ENCODE assay signal across 8 mouse cellular contexts in genomic region chr13:100125258-100125643, GRCm38 (mm10). TPM values are rescaled to one million over a fixed set of nuclear protein-coding genes. Genes with fewer than 3 reads are reported as not detected.
DNase-seq lines count a peak whose midpoint lies in the region; ATAC-seq and TF ChIP-seq lines count a peak whose summit lies in the region.

No protein-coding gene starts in this region.

- H3K4me2 ChIP-seq in lung, embryonic 14.5 days = peak overlapping the region; percentile 84
- peak overlapping the region; percentile 80 for H3K4me2 ChIP-seq in embryonic facial prominence, embryonic 11.5 days (ENCODE audit: low read depth, low read length)
- H3K4me2 ChIP-seq in intestine, embryonic 16.5 days (ENCODE audit: low read depth, low read length) = peak overlapping the region; percentile 68
- H3K4me2 ChIP-seq in neural tube, embryonic 13.5 days = peak overlapping the region; percentile 88

- H3K9me3 ChIP-seq in lung, embryonic 14.5 days (ENCODE audit: low read depth, low read length) = no peaks in the 10 kb centered on the region
- no peaks in the 10 kb centered on the region for H3K9me3 ChIP-seq in embryonic facial prominence, embryonic 11.5 days (replicated peaks; ENCODE audit: control insufficient read depth, low read length)
- no peaks in the 10 kb centered on the region for H3K9me3 ChIP-seq in intestine, embryonic 16.5 days (ENCODE audit: control insufficient read depth, low read length)
- H3K9me3 ChIP-seq in neural tube, embryonic 13.5 days = no peaks in the 10 kb centered on the region

- peaks cover 5% of the 10 kb centered on the region; the same call in 1 of the 2 replicates for H3K4me1 ChIP-seq in lung, embryonic 14.5 days (ENCODE audit: insufficient read depth)
- no peaks in the 10 kb centered on the region; the same call in 1 of the 2 replicates for H3K4me1 ChIP-seq in embryonic facial prominence, embryonic 11.5 days (ENCODE audit: control insufficient read depth, insufficient read depth, low read length)
- H3K4me1 ChIP-seq in intestine, embryonic 16.5 days (ENCODE audit: control insufficient read depth, insufficient read depth, low read length) = peaks cover 9% of the 10 kb centered on the region
- H3K4me1 ChIP-seq in neural tube, embryonic 13.5 days (replicated peaks) = peaks cover 17% of the 10 kb centered on the region

- no peak for DNase-seq in lung, embryonic 14.5 days
- DNase-seq in lung, adult 18-20 months = no peak
- DNase-seq in embryonic facial prominence, embryonic 11.5 days (ENCODE audit: low spot score) = no peak
- no peak for DNase-seq in urinary bladder, adult 18-20 months (ENCODE audit: low spot score in 2 of 2)
- no peak for DNase-seq in B cell, adult 2 months
- no peak for DNase-seq in layer of hippocampus, postnatal 10 days (ENCODE audit: low spot score in 2 of 2)

- WGBS in lung, embryonic 14.5 days = 2% methylated on average over 10 of the region's 10 CpGs
- 3% methylated on average over 10 of the region's 10 CpGs for WGBS in embryonic facial prominence, embryonic 11.5 days
- 2% methylated on average over 10 of the region's 10 CpGs for WGBS in intestine, embryonic 16.5 days
- WGBS in neural tube, embryonic 13.5 days = 5% methylated on average over 10 of the region's 10 CpGs

- peak overlapping the region; percentile 77 for H3K4me3 ChIP-seq in lung, embryonic 14.5 days (ENCODE audit: low read depth, low read length)
- H3K4me3 ChIP-seq in embryonic facial prominence, embryonic 11.5 days (ENCODE audit: low read depth, low read length) = peak overlapping the region; percentile 98
- H3K4me3 ChIP-seq in intestine, embryonic 16.5 days (ENCODE audit: low read length) = peak overlapping the region; percentile 91
- peak overlapping the region; percentile 97 for H3K4me3 ChIP-seq in neural tube, embryonic 13.5 days

- H3K36me3 ChIP-seq in lung, embryonic 14.5 days (ENCODE audit: insufficient read depth) = peaks cover 28% of the 10 kb centered on the region
- H3K36me3 ChIP-seq in embryonic facial prominence, embryonic 11.5 days (replicated peaks; ENCODE audit: control insufficient read depth, insufficient read depth, low read depth, low read length) = peaks cover 3% of the 10 kb centered on the region; the same call in 1 of the 2 replicates
- H3K36me3 ChIP-seq in intestine, embryonic 16.5 days (ENCODE audit: control insufficient read depth, insufficient read depth, low read length) = no peaks in the 10 kb centered on the region; the same call in none of the 2 replicates
- H3K36me3 ChIP-seq in neural tube, embryonic 13.5 days = peaks cover 35% of the 10 kb centered on the region

- H3K27me3 ChIP-seq in lung, embryonic 14.5 days (ENCODE audit: insufficient read depth, low read length) = no peaks in the 10 kb centered on the region
- H3K27me3 ChIP-seq in embryonic facial prominence, embryonic 11.5 days (ENCODE audit: control insufficient read depth, insufficient read depth, low read length) = no peaks in the 10 kb centered on the region
- no peaks in the 10 kb centered on the region for H3K27me3 ChIP-seq in intestine, embryonic 16.5 days (replicated peaks; ENCODE audit: control insufficient read depth, insufficient read depth, low read length)
- H3K27me3 ChIP-seq in neural tube, embryonic 13.5 days = no peaks in the 10 kb centered on the region

- no peak overlapping the region for H3K27ac ChIP-seq in lung, embryonic 14.5 days (ENCODE audit: low read depth)
- no peak overlapping the region for H3K27ac ChIP-seq in embryonic facial prominence, embryonic 11.5 days (replicated peaks; ENCODE audit: low read depth, low read length)
- H3K27ac ChIP-seq in intestine, embryonic 16.5 days (ENCODE audit: low read length) = no peak overlapping the region
- no peak overlapping the region for H3K27ac ChIP-seq in neural tube, embryonic 13.5 days (replicated peaks)

- H3K9ac ChIP-seq in lung, embryonic 14.5 days = peak overlapping the region; percentile 80
- peak overlapping the region; percentile 85 for H3K9ac ChIP-seq in embryonic facial prominence, embryonic 11.5 days (replicated peaks; ENCODE audit: low read length)
- H3K9ac ChIP-seq in intestine, embryonic 16.5 days (ENCODE audit: low read depth, low read length) = peak overlapping the region; percentile 88
- H3K9ac ChIP-seq in neural tube, embryonic 13.5 days = peak overlapping the region; percentile 89

- no peak for TF ChIP-seq CTCF in lung, embryonic 14.5 days (IDR thresholded peaks at IDR 0.05; ENCODE audit: low read depth)

- peak; percentile 32; the same call in 1 of the 2 replicates for ATAC-seq in lung, embryonic 14.5 days (ENCODE audit: insufficient read depth)
- peak; percentile 74 for ATAC-seq in embryonic facial prominence, embryonic 11.5 days (replicated peaks; ENCODE audit: insufficient number of reproducible peaks, low FRiP score, low TSS enrichment, low read depth)
- peak; percentile 30; the same call in 1 of the 2 replicates for ATAC-seq in intestine, embryonic 16.5 days
- peak; percentile 45 for ATAC-seq in neural tube, embryonic 13.5 days (ENCODE audit: low read depth)

RNA-seq across cellular contexts. Expression of gene Smn1, which starts 0.6 kb away (rescaled TPM):
- 61.4 and 63.6 TPM in 2 replicates for polyA plus RNA-seq in lung, embryonic 14.5 days (2014; fragmentation: Nextera tagmentation; extraction: Ambion mirVana)
- 80.4 and 81.7 TPM in 2 replicates for polyA plus RNA-seq in embryonic facial prominence, embryonic 11.5 days (2014; fragmentation: Nextera tagmentation; extraction: Ambion mirVana)
- 39.0 and 45.8 TPM in 2 replicates for polyA plus RNA-seq in intestine, embryonic 16.5 days (2015; fragmentation: Nextera tagmentation; extraction: Ambion mirVana)
- polyA plus RNA-seq in neural tube, embryonic 13.5 days (2015; fragmentation: Nextera tagmentation; extraction: Ambion mirVana) = 46.3 and 48.4 TPM in 2 replicates
- total RNA-seq in layer of hippocampus, postnatal 10 days (2021) = 10 to 100 TPM; 39.3 to 45.0 TPM

RNA-seq across cellular contexts. Expression of gene Serf1, which starts 17.4 kb away (rescaled TPM):
- 134 and 142 TPM in 2 replicates for polyA plus RNA-seq in lung, embryonic 14.5 days (2014; fragmentation: Nextera tagmentation; extraction: Ambion mirVana)
- polyA plus RNA-seq in embryonic facial prominence, embryonic 11.5 days (2014; fragmentation: Nextera tagmentation; extraction: Ambion mirVana) = 276 and 318 TPM in 2 replicates
- polyA plus RNA-seq in intestine, embryonic 16.5 days (2015; fragmentation: Nextera tagmentation; extraction: Ambion mirVana) = 126 and 129 TPM in 2 replicates
- polyA plus RNA-seq in neural tube, embryonic 13.5 days (2015; fragmentation: Nextera tagmentation; extraction: Ambion mirVana) = 475 and 487 TPM in 2 replicates
- 10 to 100 TPM; 49.2 to 63.3 TPM for total RNA-seq in layer of hippocampus, postnatal 10 days (2021)

RNA-seq across cellular contexts. Expression of gene Bdp1, which starts 21.4 kb away (rescaled TPM):
- polyA plus RNA-seq in lung, embryonic 14.5 days (2014; fragmentation: Nextera tagmentation; extraction: Ambion mirVana) = 24.0 and 27.7 TPM in 2 replicates
- polyA plus RNA-seq in embryonic facial prominence, embryonic 11.5 days (2014; fragmentation: Nextera tagmentation; extraction: Ambion mirVana) = 19.2 and 26.3 TPM in 2 replicates
- 18.4 and 20.9 TPM in 2 replicates for polyA plus RNA-seq in intestine, embryonic 16.5 days (2015; fragmentation: Nextera tagmentation; extraction: Ambion mirVana)
- polyA plus RNA-seq in neural tube, embryonic 13.5 days (2015; fragmentation: Nextera tagmentation; extraction: Ambion mirVana) = 25.0 and 26.4 TPM in 2 replicates
- 10 to 100 TPM; 33.4 to 35.3 TPM for total RNA-seq in layer of hippocampus, postnatal 10 days (2021)
